Mouse (Mus musculus) embryonic facial prominence, embryonic 15.5 days (tissue): ENCODE data around the gene Entpd3. TPM values are rescaled to one million over a fixed set of nuclear protein-coding genes. Genes with fewer than 3 reads are reported as not detected.

Experiments used
- ATAC-seq: fragments of 200-750 bp; cut with Nextera tagmentation; 2 replicates; pipeline ENCODE4 v1.8.0; 2017; ENCODE audit warnings: low read depth, moderate TSS enrichment; ENCODE audit not compliant: insufficient number of reproducible peaks, low FRiP score, low TSS enrichment
- H3K27ac ChIP-seq: fragments of 300-500 bp; sonication (generic); replicated peaks from 2 replicates; pipeline ENCODE4 v1.5.1; 2015; ENCODE audit warnings: mild to moderate bottlenecking, inconsistent platforms
- H3K27me3 ChIP-seq: fragments of 300-500 bp; sonication (generic); 2 replicates; pipeline ENCODE4 v1.6.1; 2015; ENCODE audit warnings: inconsistent platforms
- H3K36me3 ChIP-seq: fragments of 300-500 bp; sonication (generic); 2 replicates; pipeline ENCODE4 v1.6.1; 2015; ENCODE audit warnings: mild to moderate bottlenecking, inconsistent platforms
- H3K4me1 ChIP-seq: fragments of 300-500 bp; sonication (generic); 2 replicates; pipeline ENCODE4 v1.6.1; 2015; ENCODE audit warnings: inconsistent platforms
- H3K4me2 ChIP-seq: fragments of 300-500 bp; sonication (generic); replicated peaks from 2 replicates; pipeline ENCODE4 v1.6.1; 2015; ENCODE audit warnings: mild to moderate bottlenecking, inconsistent platforms
- H3K4me3 ChIP-seq: fragments of 300-500 bp; sonication (generic); replicated peaks from 2 replicates; pipeline ENCODE4 v1.5.1; 2015; ENCODE audit warnings: mild to moderate bottlenecking, inconsistent platforms
- H3K9ac ChIP-seq: fragments of 300-500 bp; sonication (generic); 2 replicates; pipeline ENCODE4 v1.6.1; 2015; ENCODE audit warnings: inconsistent platforms
- H3K9me3 ChIP-seq: fragments of 300-500 bp; sonication (generic); replicated peaks from 2 replicates; pipeline ENCODE4 v1.6.1; 2016; ENCODE audit warnings: inconsistent platforms
- WGBS: fragments of 180-500 bp; shearing (Covaris S2); methylation state at CpG from one replicate; pipeline ENCODE4 v1.1.7; 2015; 5-methylcytosine and 5-hydroxymethylcytosine counted together
- polyA plus RNA-seq: library from polyadenylated mRNA; unstranded; fragments of >200 nt; fragmentation: Nextera tagmentation; extraction: Ambion mirVana; gene quantifications from 2 replicates; pipeline ENCODE4 v1.2.1, GENCODE M21; 2015

The Entpd3 gene
- polyA plus RNA-seq, 1 experiment from 2014 or later = 6.6 TPM

DNA sequence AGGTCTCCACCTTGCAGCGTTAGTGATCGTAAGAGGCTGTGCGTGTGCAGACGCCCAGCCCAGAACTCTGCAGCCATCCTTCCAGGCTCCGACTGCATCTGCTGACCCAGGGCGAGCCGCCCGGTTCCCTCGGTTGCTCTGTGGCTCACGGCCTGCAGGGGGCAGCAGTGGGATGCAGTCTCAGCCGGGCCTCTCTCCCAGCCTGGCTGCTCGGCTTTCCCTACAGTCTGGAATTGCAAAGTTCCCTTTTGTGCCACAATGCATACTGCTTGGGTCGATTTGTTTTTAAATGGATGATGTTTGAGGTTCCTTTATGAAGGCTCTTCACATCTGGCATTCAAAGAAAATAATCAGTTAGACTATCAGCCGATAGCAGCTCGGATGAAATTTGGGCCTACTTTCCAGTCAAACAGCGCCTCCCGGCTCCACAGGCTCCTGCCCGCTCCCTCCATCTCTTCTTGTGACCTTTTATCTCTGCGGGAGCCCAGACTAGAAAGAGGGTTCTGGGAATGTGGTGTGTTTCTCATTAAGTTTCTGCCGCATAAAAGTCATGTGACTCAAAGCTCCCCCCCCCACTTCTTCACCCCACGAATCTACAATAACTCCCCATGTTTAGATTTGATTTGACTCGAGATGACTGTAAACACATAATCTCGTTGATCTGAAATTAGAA, 63.4 kb downstream of the Entpd3 start:
- peak overlapping the region; percentile 13; the same call in 1 of the 2 replicates for H3K4me3 ChIP-seq
- no peak overlapping the region; the same call in 1 of the 2 replicates for H3K9ac ChIP-seq
- H3K9me3 ChIP-seq = peaks cover 6% of the 10 kb centered on the region; the same call in 1 of the 2 replicates
- ATAC-seq = peak; percentile 89
- H3K27ac ChIP-seq = peak overlapping the region; percentile 80
- 0 out of 2 replicates have a peak, but pooled peaks cover 4% of the 10 kb centered on the region for H3K36me3 ChIP-seq
- peaks cover 30% of the 10 kb centered on the region for H3K4me1 ChIP-seq
- WGBS = 3% methylated on average over 23 of the region's 23 CpGs
- H3K27me3 ChIP-seq = no peaks in the 10 kb centered on the region
- peak overlapping the region; percentile 40 for H3K4me2 ChIP-seq

DNA sequence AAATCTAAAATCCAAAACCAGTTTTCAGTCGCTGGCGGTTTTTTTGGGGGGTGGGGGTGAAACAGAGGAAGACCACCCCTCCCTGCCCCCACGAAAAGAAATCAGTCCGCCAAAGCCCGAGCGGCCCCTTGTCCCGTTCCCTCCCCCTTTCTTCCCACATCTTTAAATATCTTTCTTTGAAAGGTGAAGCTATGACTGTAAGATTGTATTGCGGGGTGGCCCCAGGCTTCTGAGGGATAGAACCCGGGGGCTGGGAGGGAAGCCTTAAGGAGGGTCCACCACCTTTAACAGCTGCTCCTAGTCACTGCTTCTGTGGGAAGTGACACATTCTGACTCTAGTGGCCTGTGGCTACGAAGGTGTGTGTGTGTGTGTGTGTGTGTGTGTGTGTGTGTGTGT, 63.9 kb downstream of the Entpd3 start:
- H3K4me2 ChIP-seq = peak overlapping the region; percentile 40
- H3K9ac ChIP-seq = no peak overlapping the region
- 9% methylated on average over 10 of the region's 10 CpGs for WGBS
- H3K9me3 ChIP-seq = peaks cover 8% of the 10 kb centered on the region; the same call in 1 of the 2 replicates
- peaks cover 30% of the 10 kb centered on the region for H3K4me1 ChIP-seq
- peak overlapping the region; percentile 13; the same call in 1 of the 2 replicates for H3K4me3 ChIP-seq
- H3K36me3 ChIP-seq = 0 out of 2 replicates have a peak, but pooled peaks cover 4% of the 10 kb centered on the region
- no peak for ATAC-seq
- H3K27ac ChIP-seq = peak overlapping the region; percentile 80
- H3K27me3 ChIP-seq = no peaks in the 10 kb centered on the region

GRCm38 (mm10) chr9:120603956-120604355, 64.3 kb downstream of the Entpd3 start:
- Histone ChIP-seq H3K9me3 (peaks cover 8% of the 10 kb centered on the region; the same call in 1 of the 2 replicates), H3K4me2 (peak overlapping the region; percentile 40; the same call in 1 of the 2 replicates), H3K4me3 (no peak overlapping the region), H3K36me3 (0 out of 2 replicates have a peak, but pooled peaks cover 4% of the 10 kb centered on the region), H3K4me1 (peaks cover 30% of the 10 kb centered on the region), H3K27ac (peak overlapping the region; percentile 80), H3K9ac (no peak overlapping the region), H3K27me3 (no peaks in the 10 kb centered on the region)
- WGBS = 23% methylated on average over 12 of the region's 12 CpGs
- ATAC-seq = no peak

- Histone ChIP-seq H3K36me3 (0 out of 2 replicates have a peak, but pooled peaks cover 4% of the 10 kb centered on the region), H3K27ac (no peak overlapping the region), H3K9ac (no peak overlapping the region), H3K4me1 (no peaks in the 10 kb centered on the region), H3K4me2 (no peak overlapping the region), H3K9me3 (peaks cover 8% of the 10 kb centered on the region; the same call in 1 of the 2 replicates), H3K27me3 (no peaks in the 10 kb centered on the region), H3K4me3 (no peak overlapping the region)
- no peak for ATAC-seq
These were observed 71.4 kb downstream of the Entpd3 start for GRCm38 (mm10) chr9:120611055-120611454.

- Histone ChIP-seq H3K27ac (no peak overlapping the region), H3K36me3 (no peaks in the 10 kb centered on the region), H3K4me2 (no peak overlapping the region), H3K9me3 (no peaks in the 10 kb centered on the region), H3K4me1 (no peaks in the 10 kb centered on the region; the same call in 1 of the 2 replicates), H3K4me3 (no peak overlapping the region), H3K27me3 (no peaks in the 10 kb centered on the region), H3K9ac (no peak overlapping the region)
- no peak for ATAC-seq
- WGBS = 90% methylated on average over 6 of the region's 6 CpGs
These were observed 74.4 kb downstream of the Entpd3 start for GRCm38 (mm10) chr9:120614059-120614458.

Other genes starting within 250 kb of the Entpd3 start
- 0.63 and 0.84 TPM in 2 replicates for gene Myrip, start 238.3 kb upstream of the Entpd3 start, polyA plus RNA-seq
- 146 and 158 TPM in 2 replicates for gene Eif1b, start 47.6 kb upstream of the Entpd3 start, polyA plus RNA-seq
- gene Rpl14, start 31.6 kb downstream of the Entpd3 start, polyA plus RNA-seq = 799 and 857 TPM in 2 replicates